18 mouse cellular contexts compared by ENCODE assay signal in the genomic region with DNA sequence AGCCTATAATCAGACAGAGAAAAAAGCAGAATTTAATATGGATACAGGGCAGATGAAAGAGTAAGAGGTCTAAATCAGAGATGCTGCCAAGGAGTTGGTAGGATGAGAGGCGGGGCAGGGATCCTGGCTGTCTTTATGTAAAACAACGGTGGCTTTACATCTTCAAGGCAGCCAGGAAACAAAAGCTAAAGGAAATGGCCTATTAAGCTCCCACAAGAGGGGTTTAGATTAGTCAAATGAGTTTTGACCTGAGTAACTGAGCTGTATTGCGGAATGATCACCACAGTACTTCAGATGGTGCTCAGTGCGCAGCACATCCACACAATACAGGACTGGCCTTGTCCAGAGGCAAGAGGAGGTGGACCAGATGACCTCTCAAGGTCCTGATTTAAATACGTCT. TPM values are rescaled to one million over a fixed set of nuclear protein-coding genes. Genes with fewer than 3 reads are reported as not detected.
DNase-seq lines count a peak whose midpoint lies in the region; ATAC-seq and TF ChIP-seq lines count a peak whose summit lies in the region.
"Had no signal": no experiment of that assay in that cellular context is flagged by ENCODE, and none has a peak within 500 bp of the region (broad histone marks: within the 10 kb centered on the region; RNA-seq: fewer than 3 reads in every experiment).

No protein-coding gene starts in this region.

- no peak overlapping the region for H3K4me2 ChIP-seq in midbrain, embryonic 16.5 days (ENCODE audit: low read length)
- H3K4me2 ChIP-seq in midbrain, embryonic 14.5 days (ENCODE audit: low read length), result peak overlapping the region; percentile 45
- H3K4me2 ChIP-seq in intestine, postnatal 0 days (replicated peaks; ENCODE audit: low read depth), result no peak overlapping the region
- H3K4me2 ChIP-seq: heart, embryonic 12.5 days; limb, embryonic 15.5 days had no signal

- no peaks in the 10 kb centered on the region for H3K36me3 ChIP-seq in midbrain, embryonic 10.5 days
- no peaks in the 10 kb centered on the region for H3K36me3 ChIP-seq in midbrain, embryonic 16.5 days (ENCODE audit: control insufficient read depth, insufficient read depth, low read length)
- no peaks in the 10 kb centered on the region for H3K36me3 ChIP-seq in midbrain, embryonic 14.5 days (ENCODE audit: control insufficient read depth, insufficient read depth, low read length)
- H3K36me3 ChIP-seq in intestine, postnatal 0 days (ENCODE audit: control insufficient read depth, insufficient read depth), result no peaks in the 10 kb centered on the region
- H3K36me3 ChIP-seq: forebrain, embryonic 12.5 days; G1E; heart, embryonic 12.5 days; limb, embryonic 15.5 days had no signal

- 17% methylated on average over 5 of the region's 5 CpGs for WGBS in midbrain, embryonic 10.5 days
- WGBS in midbrain, embryonic 16.5 days, result 25% methylated on average over 5 of the region's 5 CpGs
- 36% methylated on average over 5 of the region's 5 CpGs for WGBS in midbrain, embryonic 14.5 days
- WGBS in intestine, postnatal 0 days, result 54% methylated on average over 5 of the region's 5 CpGs

- peak overlapping the region; percentile 78 for H3K27ac ChIP-seq in midbrain, embryonic 10.5 days (replicated peaks)
- no peak overlapping the region for H3K27ac ChIP-seq in midbrain, embryonic 16.5 days (ENCODE audit: low read length)
- peak overlapping the region; percentile 66; the same call in 1 of the 2 replicates for H3K27ac ChIP-seq in midbrain, embryonic 14.5 days (replicated peaks; ENCODE audit: low read depth, low read length)
- no peak overlapping the region for H3K27ac ChIP-seq in intestine, postnatal 0 days (ENCODE audit: low read depth, low read length)
- H3K27ac ChIP-seq: limb, embryonic 15.5 days had no signal

- H3K4me3 ChIP-seq in midbrain, embryonic 10.5 days, result peak overlapping the region; percentile 50; the same call in 1 of the 2 replicates
- H3K4me3 ChIP-seq in midbrain, embryonic 16.5 days (ENCODE audit: low read depth, low read length), result no peak overlapping the region
- no peak overlapping the region for H3K4me3 ChIP-seq in midbrain, embryonic 14.5 days (replicated peaks; ENCODE audit: low read depth, low read length)
- H3K4me3 ChIP-seq in intestine, postnatal 0 days (ENCODE audit: low read depth, low read length), result no peak overlapping the region
- H3K4me3 ChIP-seq: heart, embryonic 12.5 days; limb, embryonic 15.5 days had no signal

- H3K4me1 ChIP-seq in midbrain, embryonic 10.5 days, result peaks cover 35% of the 10 kb centered on the region
- H3K4me1 ChIP-seq in midbrain, embryonic 16.5 days (ENCODE audit: control insufficient read depth, insufficient read depth, low read length), result peaks cover 12% of the 10 kb centered on the region
- H3K4me1 ChIP-seq in midbrain, embryonic 14.5 days (ENCODE audit: control insufficient read depth, insufficient read depth, low read length), result peaks cover 15% of the 10 kb centered on the region
- H3K4me1 ChIP-seq in intestine, postnatal 0 days (replicated peaks; ENCODE audit: control insufficient read depth, insufficient read depth, low read length), result no peaks in the 10 kb centered on the region
- H3K4me1 ChIP-seq: heart, embryonic 12.5 days had no signal

- H3K27me3 ChIP-seq in midbrain, embryonic 10.5 days (ENCODE audit: low read depth, poor library complexity, severe bottlenecking), result peaks cover 65% of the 10 kb centered on the region
- H3K27me3 ChIP-seq in midbrain, embryonic 16.5 days (ENCODE audit: control insufficient read depth, insufficient read depth, low read depth, low read length), result no peaks in the 10 kb centered on the region
- H3K27me3 ChIP-seq in midbrain, embryonic 14.5 days (ENCODE audit: control insufficient read depth, insufficient read depth, low read length), result no peaks in the 10 kb centered on the region; the same call in 1 of the 2 replicates
- H3K27me3 ChIP-seq in intestine, postnatal 0 days (replicated peaks; ENCODE audit: control insufficient read depth, insufficient read depth, low read length), result peaks cover 6% of the 10 kb centered on the region

- no peaks in the 10 kb centered on the region for H3K9me3 ChIP-seq in midbrain, embryonic 10.5 days (replicated peaks)
- H3K9me3 ChIP-seq in midbrain, embryonic 16.5 days (replicated peaks; ENCODE audit: control insufficient read depth, low read length, poor library complexity, severe bottlenecking), result no peaks in the 10 kb centered on the region
- no peaks in the 10 kb centered on the region for H3K9me3 ChIP-seq in midbrain, embryonic 14.5 days (ENCODE audit: control insufficient read depth, low read length)
- no peaks in the 10 kb centered on the region for H3K9me3 ChIP-seq in intestine, postnatal 0 days (ENCODE audit: control insufficient read depth)
- H3K9me3 ChIP-seq: forebrain, embryonic 12.5 days; G1E; heart, embryonic 12.5 days; limb, embryonic 15.5 days had no signal

- ATAC-seq in midbrain, embryonic 16.5 days, result no peak
- no peak for ATAC-seq in midbrain, embryonic 14.5 days (ENCODE audit: low FRiP score, low TSS enrichment)
- no peak for ATAC-seq in megakaryocyte, adult 5-6 weeks (ENCODE audit: poor library complexity, severe bottlenecking)
- ATAC-seq in intestine, postnatal 0 days, result no peak

- no peak for TF ChIP-seq CTCF in intestine, postnatal 0 days (IDR thresholded peaks at IDR 0.05; ENCODE audit: low read depth)

- no peak overlapping the region for H3K9ac ChIP-seq in midbrain, embryonic 16.5 days (ENCODE audit: low read depth, low read length)
- no peak overlapping the region for H3K9ac ChIP-seq in midbrain, embryonic 14.5 days (replicated peaks; ENCODE audit: low read length)
- no peak overlapping the region for H3K9ac ChIP-seq in intestine, postnatal 0 days (ENCODE audit: low read depth, low read length)
- H3K9ac ChIP-seq: heart, embryonic 12.5 days; limb, embryonic 15.5 days had no signal

- no peak for DNase-seq in midbrain, embryonic 10.5 days (ENCODE audit: low spot score)
- peak; percentile 59 for DNase-seq in WW6 (ENCODE audit: low read depth, low spot score)
- no peak for DNase-seq in midbrain, embryonic 14.5 days
- DNase-seq in natural killer cell, adult 2 months (ENCODE audit: low spot score in 2 of 2), result no peak
- DNase-seq: cerebellum, adult 2 months; layer of hippocampus, postnatal 36 days; lung, postnatal 10 days; thymus, postnatal 14 days had no signal

RNA-seq across cellular contexts. Expression of gene Crtac1, which starts 21.7 kb away (rescaled TPM):
- polyA plus RNA-seq in midbrain, embryonic 10.5 days (2016; fragmentation: Nextera tagmentation; extraction: Ambion mirVana), result 2.1 and 4.2 TPM in 2 replicates
- polyA plus RNA-seq in midbrain, embryonic 16.5 days (2015; fragmentation: Nextera tagmentation; extraction: Ambion mirVana), result 26.0 and 34.0 TPM in 2 replicates
- 15.4 and 18.6 TPM in 2 replicates for polyA plus RNA-seq in midbrain, embryonic 14.5 days (2014; fragmentation: Nextera tagmentation; extraction: Ambion mirVana)
- total RNA-seq in megakaryocyte, adult 5-6 weeks (2015), result 1.2 and 2.6 TPM in 2 replicates
- not detected in 2 replicates for total RNA-seq in megakaryocyte, adult 5-6 weeks (2017)
- 4.2 and 4.3 TPM in 2 replicates for polyA plus RNA-seq in intestine, postnatal 0 days (2015; fragmentation: Nextera tagmentation; extraction: Ambion mirVana)
- total RNA-seq: G1E; granulocyte monocyte progenitor cell, adult 5-6 weeks; megakaryocyte progenitor cell, adult 5-6 weeks had no signal
- polyA plus RNA-seq: C2C12, G1E had no signal

Comparison
In these comparisons a context has a peak if more than half of its experiments do, and no peak if none do; other contexts are left out.
1. H3K27ac ChIP-seq: peak in midbrain, embryonic 10.5 days (single experiment) and midbrain, embryonic 14.5 days (single experiment); none in midbrain, embryonic 16.5 days (single experiment) and intestine, postnatal 0 days (single experiment).